Mouse (Mus musculus) MEL (cell line): ENCODE measurements around the gene Ercc6. TPM values are rescaled to one million over a fixed set of nuclear protein-coding genes. Genes with fewer than 3 reads are reported as not detected.

Experiments
- DNase-seq: peaks from one replicate; pipeline ENCODE4 v3.0.0; 2011; ENCODE audit warnings: low read depth, low spot score
- H3K27ac ChIP-seq: 2 replicates; pipeline ENCODE4 v1.5.1; 2012; ENCODE audit warnings: low read depth, mild to moderate bottlenecking, control low read depth, low read length, moderate library complexity; ENCODE audit not compliant: control insufficient read depth
- H3K27me3 ChIP-seq, 2 experiments: fragments of 150-350 bp in 1 of 2; sonication (generic) in 1 of 2; 2 replicates each; pipeline ENCODE4 v1.6.1; 2012; ENCODE audit warnings: low read length in 2 of 2, mild to moderate bottlenecking in 2 of 2, improper control_type of control experiment in 1 of 2, moderate library complexity in 1 of 2; ENCODE audit not compliant: insufficient read depth in 2 of 2, control insufficient read depth in 1 of 2
- H3K36me3 ChIP-seq, 2 experiments: 2 replicates each; pipeline ENCODE4 v1.6.1; 2012 to 2014; ENCODE audit warnings: low read length in 2 of 2, improper control_type of control experiment in 1 of 2, inconsistent platforms in 1 of 2, mild to moderate bottlenecking in 1 of 2; ENCODE audit not compliant: insufficient read depth in 2 of 2, control insufficient read depth in 1 of 2
- H3K4me1 ChIP-seq, 2 experiments: fragments of 150-350 bp in 1 of 2; sonication (generic) in 1 of 2; 2 replicates each; pipeline ENCODE4 v1.6.1; 2012; ENCODE audit warnings: low read length in 2 of 2, improper control_type of control experiment in 1 of 2, mild to moderate bottlenecking in 1 of 2; ENCODE audit not compliant: insufficient read depth in 2 of 2, control insufficient read depth in 1 of 2
- H3K4me3 ChIP-seq, 2 experiments: fragments of 150-350 bp in 1 of 2; sonication (generic) in 1 of 2; 2 replicates each; pipeline ENCODE4 v1.5.1; 2012; ENCODE audit warnings: low read depth in 2 of 2, low read length in 2 of 2, mild to moderate bottlenecking in 2 of 2, moderate library complexity in 2 of 2, control low read depth in 1 of 2, improper control_type of control experiment in 1 of 2; ENCODE audit not compliant: control insufficient read depth in 1 of 2, insufficient read depth in 1 of 2
- H3K79me2 ChIP-seq: 2 replicates; pipeline ENCODE4 v1.6.1; 2012; ENCODE audit warnings: mild to moderate bottlenecking, low read length, moderate library complexity; ENCODE audit not compliant: control insufficient read depth, poor library complexity, insufficient read depth
- H3K9ac ChIP-seq: 2 replicates; pipeline ENCODE4 v1.6.1; 2012; ENCODE audit warnings: low read depth, mild to moderate bottlenecking, control low read depth, low read length, moderate library complexity; ENCODE audit not compliant: control insufficient read depth, poor library complexity, severe bottlenecking
- H3K9me3 ChIP-seq: fragments of 150-350 bp; sonication (generic); replicated peaks from 2 replicates; pipeline ENCODE4 v1.6.1; 2012; ENCODE audit warnings: mild to moderate bottlenecking, low read length, improper control_type of control experiment, moderate library complexity; ENCODE audit not compliant: insufficient read depth
- CHD1 ChIP-seq: IDR thresholded peaks from 2 replicates; pipeline ENCODE4 v1.6.1; 2012; ENCODE audit warnings: low read depth, mild to moderate bottlenecking, inconsistent platforms, low read length, improper control_type of control experiment
- E2F4 ChIP-seq: IDR thresholded peaks from 2 replicates; pipeline ENCODE4 v1.6.1; 2011; ENCODE audit warnings: low read depth, low read length, improper control_type of control experiment, borderline replicate concordance
- EP300 ChIP-seq, 2 experiments: IDR thresholded peaks; 2 replicates each; pipeline ENCODE4 v1.6.1; 2011; ENCODE audit warnings: improper control_type of control experiment in 2 of 2, low read length in 2 of 2, low read depth in 1 of 2, mild to moderate bottlenecking in 1 of 2
- ETS1 ChIP-seq: IDR thresholded peaks from 2 replicates; pipeline ENCODE4 v1.6.1; 2012; ENCODE audit warnings: low read depth, mild to moderate bottlenecking, inconsistent platforms, low read length, improper control_type of control experiment, moderate library complexity
- GATA1 ChIP-seq: IDR thresholded peaks from 2 replicates; pipeline ENCODE4 v1.6.1; 2011; ENCODE audit warnings: low read depth, low read length, improper control_type of control experiment
- HCFC1 ChIP-seq: IDR thresholded peaks from 2 replicates; pipeline ENCODE4 v1.6.1; 2012; ENCODE audit warnings: low read depth, mild to moderate bottlenecking, inconsistent platforms, low read length, improper control_type of control experiment, moderate library complexity
- KAT2A ChIP-seq: conservative IDR thresholded peaks from 2 replicates; pipeline ENCODE4 v1.6.1; 2012; ENCODE audit warnings: low read depth, low read length, improper control_type of control experiment, inconsistent platforms
- NELFE ChIP-seq: IDR thresholded peaks from 2 replicates; pipeline ENCODE4 v1.6.1; 2011; ENCODE audit warnings: low read depth, low read length, improper control_type of control experiment
- NRF1 ChIP-seq: IDR thresholded peaks from 2 replicates; pipeline ENCODE4 v1.6.1; 2014; ENCODE audit warnings: low read depth, mild to moderate bottlenecking, inconsistent platforms, low read length, improper control_type of control experiment, moderate library complexity; ENCODE audit not compliant: poor library complexity, insufficient read depth, severe bottlenecking
- POLR2AphosphoS2 ChIP-seq: IDR thresholded peaks from 2 replicates; pipeline ENCODE4 v1.6.1; 2011; ENCODE audit warnings: low read length, improper control_type of control experiment
- POLR2AphosphoS5 ChIP-seq: IDR thresholded peaks from 2 replicates; pipeline ENCODE4 v1.6.1; 2012; ENCODE audit warnings: low read depth, borderline replicate concordance, mild to moderate bottlenecking, inconsistent platforms, low read length, moderate library complexity, mixed read lengths
- SIN3A ChIP-seq: IDR thresholded peaks from 2 replicates; pipeline ENCODE4 v1.6.1; 2012; ENCODE audit warnings: low read length, improper control_type of control experiment, inconsistent platforms
- SMC3 ChIP-seq: IDR thresholded peaks from 2 replicates; pipeline ENCODE4 v1.6.1; 2011; ENCODE audit warnings: low read depth, low read length, improper control_type of control experiment
- TBP ChIP-seq: IDR thresholded peaks from 2 replicates; pipeline ENCODE4 v1.8.0; 2011; ENCODE audit warnings: low read depth, low read length, improper control_type of control experiment
- UBTF ChIP-seq: IDR thresholded peaks from 2 replicates; pipeline ENCODE4 v1.6.1; 2012; ENCODE audit warnings: low read depth, mild to moderate bottlenecking, inconsistent platforms, low read length, improper control_type of control experiment, moderate library complexity, borderline replicate concordance; ENCODE audit not compliant: insufficient read depth
- ZC3H11A ChIP-seq: IDR thresholded peaks from 2 replicates; pipeline ENCODE4 v1.6.1; 2012; ENCODE audit warnings: low read depth, mild to moderate bottlenecking, inconsistent platforms, low read length, improper control_type of control experiment
- ZKSCAN1 ChIP-seq: IDR thresholded peaks from 2 replicates; pipeline ENCODE4 v1.6.1; 2012; ENCODE audit warnings: low read depth, mild to moderate bottlenecking, inconsistent platforms, low read length, improper control_type of control experiment, moderate library complexity
- ZMIZ1 ChIP-seq: IDR thresholded peaks from 2 replicates; pipeline ENCODE4 v1.6.1; 2012; ENCODE audit warnings: low read depth, mild to moderate bottlenecking, inconsistent platforms, low read length, improper control_type of control experiment, moderate library complexity
- ZNF384 ChIP-seq: IDR thresholded peaks from 2 replicates; pipeline ENCODE4 v1.6.1; 2012; ENCODE audit warnings: low read depth, mild to moderate bottlenecking, inconsistent platforms, low read length, improper control_type of control experiment
- polyA plus RNA-seq, 2 experiments: library from polyadenylated mRNA; stranded (reverse) in 1 of 2; unstranded in 1 of 2; fragments of >175 nt in 1 of 2; fragments of >200 nt in 1 of 2; gene quantifications; 2 replicates each; pipeline versions ENCODE4 v1.2.1 to v1.2.4; 2012; ENCODE audit warnings: low replicate concordance in 2 of 2, low read depth in 1 of 2; ENCODE audit not compliant: insufficient read length in 2 of 2, insufficient read depth in 1 of 2, missing spikeins in 1 of 2
- total RNA-seq: library from RNA; depleted of rRNA; stranded (reverse); fragments of 300-350 nt; gene quantifications from 2 replicates; pipeline ENCODE4 v1.2.3, GENCODE M21; 2012

Ercc6 gene
- total and polyA plus RNA-seq, 3 experiments = 15.1 to 186 (median 15.4) TPM

- H3K27ac ChIP-seq = no peak overlapping the region
- no peak for DNase-seq
- H3K4me3 ChIP-seq = no peak overlapping the region
- no peaks in the 10 kb centered on the region for H3K9me3 ChIP-seq
- TF ChIP-seq TBP = no peak
- no peak for TF ChIP-seq GATA1
- TF ChIP-seq SIN3A = no peak
- no peak for TF ChIP-seq ETS1
- no peak for TF ChIP-seq POLR2AphosphoS2
- no peak for TF ChIP-seq KAT2A
- no peak for TF ChIP-seq CHD1
- no peak for TF ChIP-seq ZNF384
- TF ChIP-seq NRF1 = no peak
- no peak for TF ChIP-seq POLR2AphosphoS5
- no peak for TF ChIP-seq ZMIZ1
- no peak for TF ChIP-seq ZKSCAN1
- no peak for TF ChIP-seq ZC3H11A
- TF ChIP-seq E2F4 = no peak
- TF ChIP-seq EP300 (IDR thresholded peaks at IDR 0.05; ENCODE audit: low read depth in 1 of 2, low read length in 2 of 2) = no peak
- no peak overlapping the region for H3K9ac ChIP-seq
- H3K36me3 ChIP-seq = no peaks in the 10 kb centered on the region
- no peaks in the 10 kb centered on the region for H3K4me1 ChIP-seq
- no peaks in the 10 kb centered on the region; a peak in 1 of 4 replicates for H3K27me3 ChIP-seq
- H3K79me2 ChIP-seq = no peaks in the 10 kb centered on the region
These were observed 103.9 kb downstream of the Ercc6 start for GRCm38 (mm10) chr14:32617253-32617652.

- Histone ChIP-seq H3K79me2 (no peaks in the 10 kb centered on the region), H3K4me3 (no peak overlapping the region), H3K9me3 (no peaks in the 10 kb centered on the region), H3K36me3 (no peaks in the 10 kb centered on the region), H3K27ac (no peak overlapping the region), H3K27me3 (no peaks in the 10 kb centered on the region; a peak in 1 of 4 replicates), H3K9ac (no peak overlapping the region), H3K4me1 (no peaks in the 10 kb centered on the region)
- DNase-seq = no peak
- TF ChIP-seq ZKSCAN1 (no peak), TBP (no peak), UBTF (no peak), HCFC1 (no peak), NELFE (no peak), POLR2AphosphoS2 (no peak), SMC3 (no peak)
These were observed 110.9 kb downstream of the Ercc6 start for GRCm38 (mm10) chr14:32624245-32624644.
